Mouse (Mus musculus): ENCODE data around the gene Msrb3. TPM values are rescaled to one million over a fixed set of nuclear protein-coding genes. Genes with fewer than 3 reads are reported as not detected.
A peak's percentile ranks its signal among the peaks of the same experiment; 100 is the strongest.

Gene Msrb3
- polyA plus RNA-seq, 1 experiment = 181 TPM

DNA sequence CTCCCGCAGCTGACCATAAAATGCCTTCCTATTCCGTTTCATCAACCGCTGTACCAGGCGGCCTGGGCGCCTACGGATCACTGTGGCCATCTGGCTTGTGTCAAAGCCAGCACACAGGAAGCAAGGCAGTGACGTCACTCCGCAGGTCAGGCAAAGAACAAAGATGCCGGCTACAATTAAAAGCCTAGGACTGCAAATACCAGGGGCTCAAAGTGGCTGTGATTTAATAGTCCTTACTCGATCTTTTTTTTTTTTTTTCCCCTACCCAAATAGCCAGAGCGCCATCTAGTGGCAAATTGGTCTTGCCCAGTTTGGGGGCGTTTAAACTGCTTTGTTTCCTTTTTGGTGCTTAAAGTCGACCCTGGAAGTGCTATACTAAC, 26.4 kb downstream of the Msrb3 start:
- no peak for TF ChIP-seq POLR2A (IDR thresholded peaks at IDR 0.05; ENCODE audit: low read depth, low read length)
- no peak for TF ChIP-seq CTCF (IDR thresholded peaks at IDR 0.05; ENCODE audit: borderline replicate concordance, insufficient read depth, low read length)
- Histone ChIP-seq H3K4me1 (ENCODE audit: control insufficient read depth, insufficient read depth, low read length) (peaks cover 28% of the 10 kb centered on the region), H3K4me3 (ENCODE audit: insufficient read depth, low read length) (no peak overlapping the region)

DNA sequence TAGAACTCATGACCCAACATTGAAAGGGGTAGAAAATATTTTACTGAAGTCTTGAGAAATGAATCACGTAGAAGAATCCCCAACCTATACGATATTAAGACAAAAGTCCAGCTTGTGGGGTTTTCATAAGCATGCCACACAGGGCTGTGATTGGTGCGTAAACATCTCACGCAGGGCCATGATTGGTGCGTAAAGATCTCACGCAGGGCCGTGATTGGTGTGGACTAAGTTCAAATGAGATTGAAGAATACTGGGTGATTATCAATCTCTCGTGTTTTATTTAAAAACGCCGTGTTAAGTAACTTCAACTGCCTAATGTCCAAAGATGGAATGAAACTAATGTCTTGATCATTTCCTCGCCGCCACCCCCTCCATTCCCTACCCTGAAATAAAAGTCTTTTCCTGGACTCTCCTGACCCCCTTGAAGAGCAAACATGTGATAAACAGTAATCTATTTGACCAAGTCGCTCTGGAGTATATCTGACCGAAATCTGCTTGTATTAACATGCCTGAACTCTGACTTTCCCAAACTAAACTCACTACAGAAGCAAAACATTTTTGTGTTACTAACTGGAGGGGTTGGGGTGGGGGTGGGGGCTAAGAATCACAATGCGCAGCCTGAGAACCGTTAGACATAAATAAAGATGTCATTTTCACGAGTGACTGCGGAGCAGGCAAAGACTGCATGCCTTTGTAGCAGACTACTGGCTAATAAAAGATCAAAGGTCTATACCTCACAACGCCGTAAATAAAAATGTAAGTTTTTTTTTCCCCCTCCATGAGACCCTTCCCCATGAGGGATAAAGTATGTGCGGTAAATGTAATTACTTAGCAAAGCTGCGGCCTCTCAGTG, 27.0 kb downstream of the Msrb3 start:
- peaks cover 24% of the 10 kb centered on the region for H3K4me1 ChIP-seq (ENCODE audit: control insufficient read depth, insufficient read depth, low read length)
- peak overlapping the region; percentile 74 for H3K27ac ChIP-seq (ENCODE audit: insufficient read depth, low read length)
- no peak overlapping the region for H3K4me3 ChIP-seq (ENCODE audit: insufficient read depth, low read length)
- TF ChIP-seq CTCF (IDR thresholded peaks at IDR 0.05; ENCODE audit: borderline replicate concordance, insufficient read depth, low read length) = no peak
- no peak for TF ChIP-seq POLR2A (IDR thresholded peaks at IDR 0.05; ENCODE audit: low read depth, low read length)

More for the DNA sequence above, 26.4 kb downstream of the Msrb3 start:
- peak overlapping the region; percentile 73; the same call in 1 of the 2 replicates for H3K27ac ChIP-seq (ENCODE audit: insufficient read depth, low read length)

DNA sequence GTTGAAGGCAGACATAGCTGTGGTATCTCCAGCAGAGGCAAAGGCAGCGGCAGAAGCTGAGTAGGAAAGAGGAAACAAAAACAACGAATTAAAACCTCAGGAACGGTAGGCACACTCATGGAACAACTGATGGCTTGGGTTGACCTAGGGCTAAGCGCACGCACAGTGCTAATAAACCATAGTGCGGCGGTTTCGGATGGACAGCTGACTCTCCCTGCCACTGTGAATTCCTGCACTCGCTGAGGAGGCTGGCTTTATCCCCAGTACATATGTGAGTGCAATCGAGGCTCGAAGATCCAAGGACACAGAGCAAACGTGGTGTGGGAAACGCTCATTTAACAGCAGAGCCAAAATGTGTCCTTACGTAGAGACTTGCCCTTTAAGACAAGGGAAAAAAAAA, 27.8 kb downstream of the Msrb3 start:
- H3K27ac ChIP-seq (ENCODE audit: insufficient read depth, low read length) = no peak overlapping the region
- H3K4me1 ChIP-seq (ENCODE audit: control insufficient read depth, insufficient read depth, low read length) = peaks cover 21% of the 10 kb centered on the region
- TF ChIP-seq CTCF (IDR thresholded peaks at IDR 0.05; ENCODE audit: borderline replicate concordance, insufficient read depth, low read length) (no peak), POLR2A (IDR thresholded peaks at IDR 0.05; ENCODE audit: low read depth, low read length) (no peak)
- H3K4me3 ChIP-seq (ENCODE audit: insufficient read depth, low read length) = no peak overlapping the region

DNA sequence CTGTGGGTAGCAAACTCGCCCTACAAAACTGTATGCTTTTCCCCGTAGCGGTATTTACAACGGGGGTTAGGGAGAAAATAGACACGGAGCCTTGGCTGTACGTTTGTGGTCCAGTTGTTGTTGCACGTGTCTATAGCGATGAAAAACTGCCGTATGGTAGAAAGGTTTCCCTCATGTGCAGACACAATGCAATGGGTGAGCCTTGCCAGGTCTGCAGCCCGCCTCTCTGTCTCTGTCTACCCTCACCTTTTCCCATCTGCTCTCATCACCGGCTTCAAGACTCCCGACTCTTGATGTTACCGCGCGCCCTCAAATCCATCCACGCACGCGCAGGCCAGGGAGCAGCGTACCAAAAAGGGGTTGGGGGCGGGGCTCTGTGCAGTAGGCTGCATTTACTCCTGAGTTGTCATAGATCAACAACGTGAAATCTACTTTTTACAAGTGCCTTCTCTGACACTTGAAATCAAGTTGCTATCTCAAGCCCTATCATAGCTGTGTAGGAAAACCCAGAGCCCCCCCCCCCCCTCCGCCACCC, 29.6 kb downstream of the Msrb3 start:
- H3K4me1 ChIP-seq (ENCODE audit: control insufficient read depth, insufficient read depth, low read length) = peaks cover 22% of the 10 kb centered on the region
- no peak overlapping the region for H3K27ac ChIP-seq (ENCODE audit: insufficient read depth, low read length)
- H3K4me3 ChIP-seq (ENCODE audit: insufficient read depth, low read length) = no peak overlapping the region
- no peak for TF ChIP-seq POLR2A (IDR thresholded peaks at IDR 0.05; ENCODE audit: low read depth, low read length)
- no peak for TF ChIP-seq CTCF (IDR thresholded peaks at IDR 0.05; ENCODE audit: borderline replicate concordance, insufficient read depth, low read length)

DNA sequence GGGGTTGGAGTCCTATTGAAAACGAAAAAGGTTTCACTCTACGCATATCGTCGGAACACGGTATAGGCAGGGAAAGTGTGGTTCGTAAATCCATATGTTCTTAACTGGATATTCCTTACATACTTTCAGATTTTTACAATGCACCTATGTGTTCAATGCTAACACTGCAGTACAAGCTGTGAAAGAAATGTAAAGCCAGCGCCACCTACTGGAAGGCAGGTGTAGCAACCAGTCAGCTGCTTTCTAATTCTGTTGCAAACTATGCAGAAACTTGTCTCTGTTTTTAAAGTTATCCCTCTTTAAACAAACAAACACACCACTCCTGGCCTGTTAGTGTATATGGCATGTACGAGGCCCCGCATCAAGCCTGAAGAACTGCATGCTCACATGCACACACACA, 34.5 kb downstream of the Msrb3 start:
- Histone ChIP-seq H3K4me3 (ENCODE audit: insufficient read depth, low read length) (no peak overlapping the region), H3K4me1 (ENCODE audit: control insufficient read depth, insufficient read depth, low read length) (peaks cover 6% of the 10 kb centered on the region), H3K27ac (ENCODE audit: insufficient read depth, low read length) (no peak overlapping the region)
- TF ChIP-seq POLR2A (IDR thresholded peaks at IDR 0.05; ENCODE audit: low read depth, low read length) = no peak
- TF ChIP-seq CTCF (IDR thresholded peaks at IDR 0.05; ENCODE audit: borderline replicate concordance, insufficient read depth, low read length) = peak; percentile 40; the same call in 1 of the 2 replicates

DNA sequence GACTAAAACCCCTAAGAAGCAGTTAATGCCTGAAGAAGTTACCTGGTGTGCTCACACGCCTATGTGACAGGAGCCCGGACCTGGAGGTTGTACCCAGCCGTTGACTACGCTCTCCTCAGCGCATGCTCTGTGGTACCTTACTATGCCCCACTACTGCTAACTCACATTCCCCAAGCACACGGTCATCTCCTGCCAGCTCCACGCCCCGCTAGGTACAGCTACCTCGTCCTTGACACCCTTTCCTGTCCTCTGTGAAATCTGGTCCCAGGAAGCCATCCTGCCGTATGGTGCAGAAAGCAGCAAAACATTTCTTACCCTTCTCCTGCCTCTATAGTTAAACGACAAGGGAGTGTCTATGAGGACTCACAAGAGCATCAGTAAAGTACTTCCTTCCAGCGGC, 37.2 kb downstream of the Msrb3 start:
- no peak overlapping the region for H3K4me3 ChIP-seq (ENCODE audit: insufficient read depth, low read length)
- no peak overlapping the region for H3K27ac ChIP-seq (ENCODE audit: insufficient read depth, low read length)
- TF ChIP-seq CTCF (IDR thresholded peaks at IDR 0.05; ENCODE audit: borderline replicate concordance, insufficient read depth, low read length) (no peak), POLR2A (IDR thresholded peaks at IDR 0.05; ENCODE audit: low read depth, low read length) (no peak)
- H3K4me1 ChIP-seq (ENCODE audit: control insufficient read depth, insufficient read depth, low read length) = peaks cover 14% of the 10 kb centered on the region

DNA sequence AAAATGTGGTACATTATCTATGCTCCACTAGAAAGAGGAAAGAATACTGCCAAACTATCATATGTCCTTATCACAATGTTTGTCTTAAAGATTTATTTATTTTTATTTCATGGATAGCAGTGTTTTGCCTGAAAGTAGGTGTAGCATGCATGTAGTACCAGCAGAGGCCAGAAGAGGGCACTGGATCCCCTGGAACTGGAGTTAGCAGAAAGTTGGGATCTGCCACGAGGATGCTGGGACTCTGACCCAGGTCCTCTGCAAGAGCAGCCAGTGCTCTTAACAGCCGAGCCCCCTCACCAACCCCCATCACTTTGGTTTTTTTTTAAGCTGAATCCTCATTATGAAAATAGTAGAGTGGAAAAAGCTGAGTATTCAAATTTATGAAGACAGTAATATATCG, 37.7 kb downstream of the Msrb3 start:
- Histone ChIP-seq H3K4me1 (ENCODE audit: control insufficient read depth, insufficient read depth, low read length) (peaks cover 14% of the 10 kb centered on the region), H3K4me3 (ENCODE audit: insufficient read depth, low read length) (no peak overlapping the region), H3K27ac (ENCODE audit: insufficient read depth, low read length) (no peak overlapping the region)
- no peak for TF ChIP-seq POLR2A (IDR thresholded peaks at IDR 0.05; ENCODE audit: low read depth, low read length)
- 0 out of 2 replicates have a peak, but pooled peaks have one; percentile 10 for TF ChIP-seq CTCF (IDR thresholded peaks at IDR 0.05; ENCODE audit: borderline replicate concordance, insufficient read depth, low read length)

DNA sequence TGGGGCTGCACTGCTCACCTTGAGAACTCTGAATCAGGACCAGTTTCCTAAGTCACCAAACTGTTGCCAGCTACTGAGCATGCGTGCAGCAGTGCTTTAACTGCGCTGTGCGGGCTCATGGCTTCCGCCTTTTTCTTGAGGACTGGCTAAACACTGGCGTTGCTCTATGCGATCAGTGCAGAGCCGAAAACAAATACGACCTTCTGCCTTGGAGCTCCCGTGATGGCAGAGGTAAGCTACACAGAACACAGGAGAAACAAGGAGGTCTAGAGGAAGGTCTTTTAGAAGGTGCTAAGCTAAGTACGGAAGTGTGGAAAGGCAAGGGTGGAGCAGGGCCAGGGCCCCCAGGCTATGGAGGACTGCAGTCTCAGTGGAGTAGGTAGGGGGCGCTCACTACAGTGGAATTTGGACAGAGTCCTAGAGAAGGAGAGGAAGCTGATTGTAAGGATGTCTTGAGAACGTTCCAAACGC, 41.3 kb downstream of the Msrb3 start:
- H3K27ac ChIP-seq (ENCODE audit: insufficient read depth, low read length) = no peak overlapping the region

DNA sequence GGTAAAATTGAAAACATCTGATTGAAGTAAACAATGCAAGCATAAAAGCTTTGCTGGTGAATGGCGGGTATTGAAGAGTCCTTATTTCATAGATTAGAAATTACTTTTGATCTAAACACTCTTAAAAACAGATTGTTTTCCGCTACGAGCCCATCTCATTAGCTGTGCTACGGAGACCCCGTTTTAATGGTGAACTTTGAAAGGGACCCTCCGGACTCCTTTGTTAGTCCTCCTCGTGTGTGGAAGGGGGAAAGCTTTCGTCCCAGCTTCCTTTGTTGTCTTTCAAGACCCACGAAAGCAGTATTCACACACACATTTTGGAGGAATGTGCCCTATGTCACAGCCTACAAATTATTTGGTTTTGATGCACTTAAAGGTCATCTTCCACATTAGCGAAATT, 44.6 kb downstream of the Msrb3 start:
- Histone ChIP-seq H3K4me3 (ENCODE audit: insufficient read depth, low read length) (no peak overlapping the region), H3K4me1 (ENCODE audit: control insufficient read depth, insufficient read depth, low read length) (peaks cover 29% of the 10 kb centered on the region), H3K27ac (ENCODE audit: insufficient read depth, low read length) (no peak overlapping the region)
- no peak for TF ChIP-seq POLR2A (IDR thresholded peaks at IDR 0.05; ENCODE audit: low read depth, low read length)
- TF ChIP-seq CTCF (IDR thresholded peaks at IDR 0.05; ENCODE audit: borderline replicate concordance, insufficient read depth, low read length) = no peak

More for the DNA sequence above, 41.3 kb downstream of the Msrb3 start:
- Histone ChIP-seq H3K4me3 (ENCODE audit: insufficient read depth, low read length) (no peak overlapping the region), H3K4me1 (ENCODE audit: control insufficient read depth, insufficient read depth, low read length) (peaks cover 18% of the 10 kb centered on the region)
- no peak for TF ChIP-seq CTCF (IDR thresholded peaks at IDR 0.05; ENCODE audit: borderline replicate concordance, insufficient read depth, low read length)
- no peak for TF ChIP-seq POLR2A (IDR thresholded peaks at IDR 0.05; ENCODE audit: low read depth, low read length)

DNA sequence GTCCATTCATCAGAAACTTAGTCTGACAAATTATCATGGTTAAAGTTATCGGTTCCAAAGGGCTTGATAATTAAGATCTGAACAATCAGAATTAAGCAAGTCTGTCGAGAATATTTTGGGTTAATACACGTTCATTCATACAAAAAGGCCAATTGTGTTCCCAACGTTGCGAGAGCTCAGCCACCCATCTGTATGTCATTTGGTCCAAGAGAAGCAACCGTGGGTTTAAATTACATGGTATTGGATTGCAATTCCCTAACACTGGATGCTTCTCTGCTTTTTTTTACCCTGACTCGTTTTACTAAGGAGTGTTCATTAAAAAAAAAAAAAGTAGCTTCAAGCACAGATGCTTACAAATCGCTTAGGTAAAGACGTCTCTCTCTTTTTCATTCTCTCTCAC, 45.1 kb downstream of the Msrb3 start:
- Histone ChIP-seq H3K27ac (ENCODE audit: insufficient read depth, low read length) (no peak overlapping the region), H3K4me1 (ENCODE audit: control insufficient read depth, insufficient read depth, low read length) (peaks cover 27% of the 10 kb centered on the region), H3K4me3 (ENCODE audit: insufficient read depth, low read length) (no peak overlapping the region)
- no peak for TF ChIP-seq CTCF (IDR thresholded peaks at IDR 0.05; ENCODE audit: borderline replicate concordance, insufficient read depth, low read length)
- TF ChIP-seq POLR2A (IDR thresholded peaks at IDR 0.05; ENCODE audit: low read depth, low read length) = no peak

Measured in embryonic fibroblast, embryonic 13.5 days (primary cell).